Mouse (Mus musculus) frontal cortex, adult 2 months (tissue): ENCODE results near the gene Olfr556. TPM values are rescaled to one million over a fixed set of nuclear protein-coding genes. Genes with fewer than 3 reads are reported as not detected.
"Not testable (repeated sequence)": the region's sequence is repeated elsewhere in the genome, so short reads cannot be mapped to it uniquely, and the experiment has no call there.

ENCODE experiments used
- DNase-seq, 2 experiments: peaks; one replicate each; pipeline ENCODE4 v3.0.0; 2022; ENCODE audit warnings: low spot score in 1 of 2; ENCODE audit errors: extremely low spot score in 1 of 2
- polyA plus RNA-seq: library from polyadenylated mRNA; depleted of rRNA; stranded (reverse); fragments of >200 nt; gene quantifications from 2 replicates; pipeline ENCODE4 v1.2.3, GENCODE M21; 2012; rRNA removed

Gene Olfr556
- polyA plus RNA-seq = not detected in 2 replicates

- no peak for DNase-seq
These were observed at the start of gene Olfr556 for GRCm38 (mm10) chr7:102664599-102664998. Olfr556 (plus strand) TSS chr7:102664899.

- no peak for DNase-seq
These were observed 46.6 kb upstream of the Olfr556 start, which contains the start of gene Olfr553 for GRCm38 (mm10) chr7:102618118-102618517. Olfr553 (minus strand) TSS chr7:102618218.

- DNase-seq = no peak
These were observed 45.1 kb upstream of the Olfr556 start for GRCm38 (mm10) chr7:102619608-102620007.

- DNase-seq = not testable (repeated sequence)
These were observed 44.3 kb upstream of the Olfr556 start for GRCm38 (mm10) chr7:102620368-102620767.

- DNase-seq = peak in 1 of 2 experiments; percentile 62
These were observed 28.0 kb upstream of the Olfr556 start for GRCm38 (mm10) chr7:102636665-102637064.

- no peak for DNase-seq
These were observed 26.6 kb upstream of the Olfr556 start, which contains the start of gene Olfr554 for GRCm38 (mm10) chr7:102638132-102638531. Olfr554 (plus strand) TSS chr7:102638432.

- DNase-seq = not testable (repeated sequence)
These were observed 19.8 kb upstream of the Olfr556 start for GRCm38 (mm10) chr7:102644945-102645344.

GRCm38 (mm10) chr7:102658523-102658922 lies 6.2 kb upstream of the Olfr556 start, which contains the start of gene Olfr555:
Olfr555 (plus strand) TSS chr7:102658823.
- no peak for DNase-seq

GRCm38 (mm10) chr7:102665378-102665777 lies 679 bp downstream of the Olfr556 start:
- DNase-seq = peak in 1 of 2 experiments; percentile 57

- DNase-seq = no peak
These were observed 11.5 kb downstream of the Olfr556 start for GRCm38 (mm10) chr7:102676225-102676624.

- no peak for DNase-seq
These were observed 17.2 kb downstream of the Olfr556 start for GRCm38 (mm10) chr7:102681916-102682315.

- DNase-seq = peak; percentile 84 to 94
These were observed 22.3 kb downstream of the Olfr556 start, which contains the start of gene Trim68 for GRCm38 (mm10) chr7:102686944-102687501. Trim68 (minus strand) TSS chr7:102687327.

- peak in 1 of 2 experiments; percentile 60 for DNase-seq
These were observed 30.8 kb downstream of the Olfr556 start, which contains the start of gene Olfr557 for GRCm38 (mm10) chr7:102695358-102696125. Olfr557 (plus strand) TSS chr7:102695910.

GRCm38 (mm10) chr7:102698461-102698860 lies 33.8 kb downstream of the Olfr556 start:
- no peak for DNase-seq

- no peak for DNase-seq
These were observed 37.2 kb downstream of the Olfr556 start, which contains the start of gene Olfr558 for GRCm38 (mm10) chr7:102701915-102702314. Olfr558 (plus strand) TSS chr7:102702215.

- DNase-seq = no peak
These were observed 54.3 kb downstream of the Olfr556 start, which contains the start of gene Olfr33 for GRCm38 (mm10) chr7:102718970-102719369. Olfr33 (minus strand) TSS chr7:102719070.

Other genes with a start within 250 kb of the Olfr556 start
- 12.6 and 16.6 TPM in 2 replicates for gene Rrm1, start 223.2 kb upstream of the Olfr556 start, polyA plus RNA-seq
- 0.08 TPM in 1 of 2 replicates, not detected in the other for gene Olfr543, start 183.2 kb upstream of the Olfr556 start, polyA plus RNA-seq
- not detected in 2 replicates for gene Olfr544, start 176.6 kb upstream of the Olfr556 start, polyA plus RNA-seq
- gene Olfr545, start 165.3 kb upstream of the Olfr556 start, polyA plus RNA-seq = 0.10 TPM in 1 of 2 replicates, not detected in the other
- gene Olfr547, start 130.2 kb upstream of the Olfr556 start, polyA plus RNA-seq = not detected in 2 replicates
- gene Olfr548-ps1, start 124.0 kb upstream of the Olfr556 start, polyA plus RNA-seq = not detected in 2 replicates
- 0.08 TPM in 1 of 2 replicates, not detected in the other for gene Olfr549, start 115.0 kb upstream of the Olfr556 start, polyA plus RNA-seq
- gene Trim21, start 99.4 kb upstream of the Olfr556 start, polyA plus RNA-seq = 2.3 and 2.8 TPM in 2 replicates
- gene Olfr550, start 93.5 kb upstream of the Olfr556 start, polyA plus RNA-seq = 0.04 TPM in 1 of 2 replicates, not detected in the other
- not detected in 2 replicates for gene Olfr551, start 73.0 kb upstream of the Olfr556 start, polyA plus RNA-seq
- not detected in 2 replicates for gene Olfr552, start 67.1 kb upstream of the Olfr556 start, polyA plus RNA-seq
- not detected in 2 replicates for gene Olfr553, start 46.7 kb upstream of the Olfr556 start, polyA plus RNA-seq
- gene Olfr554, start 26.5 kb upstream of the Olfr556 start, polyA plus RNA-seq = not detected in 2 replicates
- gene Olfr555, start 6.1 kb upstream of the Olfr556 start, polyA plus RNA-seq = not detected in 2 replicates
- gene Trim68, start 22.4 kb downstream of the Olfr556 start, polyA plus RNA-seq = 16.2 and 16.3 TPM in 2 replicates
- not detected in 2 replicates for gene Olfr557, start 31.0 kb downstream of the Olfr556 start, polyA plus RNA-seq
- gene Olfr558, start 37.3 kb downstream of the Olfr556 start, polyA plus RNA-seq = 0.67 and 0.68 TPM in 2 replicates
- not detected in 2 replicates for gene Olfr33, start 54.2 kb downstream of the Olfr556 start, polyA plus RNA-seq
- gene Olfr559, start 62.6 kb downstream of the Olfr556 start, polyA plus RNA-seq = not detected in 2 replicates
- 0.14 and 0.21 TPM in 2 replicates for gene Olfr560, start 94.5 kb downstream of the Olfr556 start, polyA plus RNA-seq
- 4.4 and 5.7 TPM in 2 replicates for gene Olfr78, start 94.6 kb downstream of the Olfr556 start, polyA plus RNA-seq
- gene Olfr561, start 106.3 kb downstream of the Olfr556 start, polyA plus RNA-seq = not detected in 2 replicates
- not detected in 2 replicates for gene Olfr564, start 138.6 kb downstream of the Olfr556 start, polyA plus RNA-seq
- gene Olfr566, start 193.9 kb downstream of the Olfr556 start, polyA plus RNA-seq = 0.11 TPM in 1 of 2 replicates, not detected in the other
- not detected in 2 replicates for gene Olfr568, start 212.2 kb downstream of the Olfr556 start, polyA plus RNA-seq
- not detected in 2 replicates for gene Olfr569, start 226.0 kb downstream of the Olfr556 start, polyA plus RNA-seq
- gene Olfr570, start 229.7 kb downstream of the Olfr556 start, polyA plus RNA-seq = not detected in 2 replicates